In genomic region chr14:25474732-25475131, GRCm38 (mm10) we compare ENCODE assay signal across 8 mouse cellular contexts. TPM values are rescaled to one million over a fixed set of nuclear protein-coding genes. Genes with fewer than 3 reads are reported as not detected.
DNase-seq lines count a peak whose midpoint lies in the region; ATAC-seq and TF ChIP-seq lines count a peak whose summit lies in the region.
"Had no signal": no experiment of that assay in that cellular context is flagged by ENCODE, and none has a peak within 500 bp of the region (broad histone marks: within the 10 kb centered on the region; RNA-seq: fewer than 3 reads in every experiment).

No protein-coding gene starts in this region.

- H3K36me3 ChIP-seq in kidney, embryonic 15.5 days = peaks cover 8% of the 10 kb centered on the region; the same call in 1 of the 2 replicates
- H3K36me3 ChIP-seq in CH12.LX (replicated peaks in 1 of 2; ENCODE audit: control insufficient read depth in 1 of 2, insufficient read depth in 1 of 2, low read length in 1 of 2) = peaks cover 0 to 23% of the 10 kb centered on the region in 2 experiments
- H3K36me3 ChIP-seq in limb, embryonic 14.5 days (ENCODE audit: control insufficient read depth, insufficient read depth, low read length) = peaks cover 34% of the 10 kb centered on the region

- dilution Hi-C loops in CH12.LX (cut with MboI; ENCODE audit: extremely low pct_ligation_motif_present, extremely low pct_unique_long_range_greater_than_20kb, low sequenced_read_pairs) = no loop called here

- H3K79me2 ChIP-seq in CH12.LX (replicated peaks; ENCODE audit: control insufficient read depth, extremely low read depth, insufficient read depth, poor library complexity, severe bottlenecking) = peaks cover 68% of the 10 kb centered on the region

- H3K4me2 ChIP-seq in kidney, embryonic 15.5 days = no peak overlapping the region
- H3K4me2 ChIP-seq in CH12.LX (ENCODE audit: insufficient read depth, low read depth, poor library complexity, severe bottlenecking) = peak overlapping the region; percentile 54
- H3K4me2 ChIP-seq in limb, embryonic 14.5 days (replicated peaks; ENCODE audit: low read depth, low read length, severe bottlenecking) = no peak overlapping the region

- H3K27me3 ChIP-seq in kidney, embryonic 15.5 days = no peaks in the 10 kb centered on the region
- H3K27me3 ChIP-seq in CH12.LX (replicated peaks) = no peaks in the 10 kb centered on the region
- no peaks in the 10 kb centered on the region for H3K27me3 ChIP-seq in limb, embryonic 14.5 days (ENCODE audit: control insufficient read depth, insufficient read depth, low read length)

- peak; percentile 34; the same call in 1 of the 2 replicates for TF ChIP-seq EP300 in CH12.LX (IDR thresholded peaks at IDR 0.05; ENCODE audit: low read length)

- no peak for ATAC-seq in kidney, embryonic 15.5 days (replicated peaks; ENCODE audit: low FRiP score)
- ATAC-seq in limb, embryonic 14.5 days (ENCODE audit: low FRiP score, low read depth) = no peak

- no peak overlapping the region for H3K4me3 ChIP-seq in kidney, embryonic 15.5 days (replicated peaks)
- H3K4me3 ChIP-seq in CH12.LX (replicated peaks in 1 of 3; ENCODE audit: low read depth in 2 of 3, low read length in 2 of 3, poor library complexity in 1 of 3) = no peak overlapping the region
- H3K4me3 ChIP-seq in limb, embryonic 14.5 days (replicated peaks; ENCODE audit: low read length) = no peak overlapping the region
- H3K4me3 ChIP-seq in layer of hippocampus, adult 2 months = no peak overlapping the region

- in situ Hi-C loops in CH12.LX (cut with MboI; ENCODE audit: low pct_ligation_motif_present, low pct_unique_long_range_greater_than_20kb, low sequenced_read_pairs) = loop anchor here (10.0 to 25.0 kb wide), 2 partner anchors 360 to 987 kb away; partner anchors contain the start of genes Polr3a and Rps24

- TF ChIP-seq RAD21 in CH12.LX (IDR thresholded peaks at IDR 0.05; ENCODE audit: low read depth, low read length) = no peak; the same call in 1 of the 2 replicates

- no peaks in the 10 kb centered on the region for H3K9me3 ChIP-seq in kidney, embryonic 15.5 days (replicated peaks)
- H3K9me3 ChIP-seq in CH12.LX (replicated peaks; ENCODE audit: low read length) = no peaks in the 10 kb centered on the region
- no peaks in the 10 kb centered on the region for H3K9me3 ChIP-seq in limb, embryonic 14.5 days (ENCODE audit: control insufficient read depth, low read length)

- TF ChIP-seq POLR2A in CH12.LX (IDR thresholded peaks at IDR 0.05; ENCODE audit: low read depth, low read length) = no peak
- TF ChIP-seq POLR2A in limb, embryonic 14.5 days (IDR thresholded peaks at IDR 0.05; ENCODE audit: borderline replicate concordance, extremely low read depth, insufficient read depth, insufficient read length) = no peak

- peak in 1 of 2 experiments; percentile 11; a peak in 1 of 4 replicates for TF ChIP-seq CTCF in CH12.LX (conservative IDR thresholded peaks at IDR 0.05 in 1 of 2, IDR thresholded peaks at IDR 0.05 in 1 of 2; ENCODE audit: low read depth in 2 of 2, low read length in 2 of 2)
- TF ChIP-seq CTCF in layer of hippocampus, adult 2 months (conservative IDR thresholded peaks at IDR 0.05) = no peak

- H3K4me1 ChIP-seq in kidney, embryonic 15.5 days = peaks cover 99% of the 10 kb centered on the region
- H3K4me1 ChIP-seq in CH12.LX (ENCODE audit: control insufficient read depth in 1 of 2, insufficient read depth in 2 of 2) = peaks cover 81 to 99% of the 10 kb centered on the region in 2 experiments
- peaks cover 86% of the 10 kb centered on the region for H3K4me1 ChIP-seq in limb, embryonic 14.5 days (ENCODE audit: control insufficient read depth, insufficient read depth, low read length)

- H3K27ac ChIP-seq in kidney, embryonic 15.5 days = peak overlapping the region; percentile 89
- H3K27ac ChIP-seq in CH12.LX (ENCODE audit: insufficient read depth, low read depth) = peak overlapping the region; percentile 92
- 0 out of 2 replicates have a peak overlapping the region, but pooled peaks have one; percentile 16 for H3K27ac ChIP-seq in limb, embryonic 14.5 days (replicated peaks; ENCODE audit: low read depth, low read length)
- no peak overlapping the region for H3K27ac ChIP-seq in layer of hippocampus, adult 2 months

- WGBS in kidney, embryonic 15.5 days = 47% methylated on average over 6 of the region's 6 CpGs
- WGBS in limb, embryonic 14.5 days = 49% methylated on average over 6 of the region's 6 CpGs

- no peak overlapping the region for H3K9ac ChIP-seq in kidney, embryonic 15.5 days
- peak overlapping the region; percentile 42 for H3K9ac ChIP-seq in CH12.LX (ENCODE audit: insufficient read depth, low read depth)
- no peak overlapping the region for H3K9ac ChIP-seq in limb, embryonic 14.5 days (ENCODE audit: low read depth, low read length, severe bottlenecking)

- DNase-seq in kidney, postnatal 36 days = no peak
- peak; percentile 36 for DNase-seq in CD4-positive helper T cell, adult 2 months (ENCODE audit: low read depth, low spot score)
- DNase-seq in CH12.LX (ENCODE audit: extremely low read depth) = no peak
- no peak for DNase-seq in limb, embryonic 14.5 days (ENCODE audit: low spot score)
- no peak for DNase-seq in layer of hippocampus, adult 2 months (ENCODE audit: low spot score in 2 of 2)
- no peak for DNase-seq in ovary, adult 18-20 months (ENCODE audit: low spot score)
- DNase-seq: cerebellum, adult 9-11 months had no signal

TF ChIP-seq in CH12.LX, 34 proteins besides CTCF, POLR2A, EP300 and RAD21:
- TF ChIP-seq MYC (IDR thresholded peaks at IDR 0.05; ENCODE audit: low read depth, low read length) (0 out of 2 replicates have a peak, but pooled peaks have one; percentile 28), SIN3A (IDR thresholded peaks at IDR 0.05; ENCODE audit: low read length) (no peak), CHD1 (IDR thresholded peaks at IDR 0.05; ENCODE audit: low read depth, low read length) (0 out of 2 replicates have a peak, but pooled peaks have one; percentile 36), ETS1 (conservative IDR thresholded peaks at IDR 0.05; ENCODE audit: low read depth, low read length) (0 out of 2 replicates have a peak, but pooled peaks have one; percentile 15), SMC3 (IDR thresholded peaks at IDR 0.05; ENCODE audit: low read depth, low read length) (peak; percentile 15), E2F4 (IDR thresholded peaks at IDR 0.05; ENCODE audit: insufficient replicate concordance, low read depth, low read length) (no peak), JUND (conservative IDR thresholded peaks at IDR 0.05; ENCODE audit: low read depth, low read length) (no peak), JUN (IDR thresholded peaks at IDR 0.05; ENCODE audit: insufficient read depth, low read depth, low read length) (no peak), ZKSCAN1 (IDR thresholded peaks at IDR 0.05; ENCODE audit: borderline replicate concordance, low read depth, low read length) (no peak), MXI1 (IDR thresholded peaks at IDR 0.05; ENCODE audit: low read depth, low read length) (no peak), KAT2A (IDR thresholded peaks at IDR 0.05; ENCODE audit: insufficient replicate concordance, low read length) (no peak), ELF1 (IDR thresholded peaks at IDR 0.05; ENCODE audit: low read depth, low read length) (peak; percentile 54), MAZ (IDR thresholded peaks at IDR 0.05; ENCODE audit: low read depth, low read length) (peak; percentile 55; the same call in 1 of the 2 replicates), PAX5 (IDR thresholded peaks at IDR 0.05; ENCODE audit: low read length) (no peak), TBP (conservative IDR thresholded peaks at IDR 0.05; ENCODE audit: low read depth, low read length) (no peak), TCF12 (IDR thresholded peaks at IDR 0.05; ENCODE audit: low read depth, low read length) (peak; percentile 35; the same call in 1 of the 2 replicates)

RNA-seq across cellular contexts. Expression of gene Zmiz1, which starts 15.7 kb away (rescaled TPM):
- polyA plus RNA-seq in kidney, embryonic 15.5 days (2015; fragmentation: Nextera tagmentation; extraction: Ambion mirVana) = 41.8 and 47.3 TPM in 2 replicates
- total RNA-seq in CH12.LX (2012; rRNA removed) (9.6 and 11.1 TPM in 2 replicates), CH12.LX (2014; rRNA removed) (2.0 and 3.7 TPM in 2 replicates)
- 31.9 and 45.8 TPM in 2 replicates for polyA plus RNA-seq in CH12.LX (2012; ENCODE audit: insufficient read length, low read depth)
- polyA plus RNA-seq in limb, embryonic 14.5 days (2012; rRNA removed) = 81.2 and 117 TPM in 2 replicates
- 61.8 and 75.8 TPM in 2 replicates for polyA plus RNA-seq in limb, embryonic 14.5 days (2014; fragmentation: Nextera tagmentation; extraction: Ambion mirVana)
- 10 to 100 TPM; 87.7 to 99.3 TPM for total RNA-seq in layer of hippocampus, adult 2 months (2021)
